9 mouse cellular contexts compared by ENCODE assay signal in the genomic region with DNA sequence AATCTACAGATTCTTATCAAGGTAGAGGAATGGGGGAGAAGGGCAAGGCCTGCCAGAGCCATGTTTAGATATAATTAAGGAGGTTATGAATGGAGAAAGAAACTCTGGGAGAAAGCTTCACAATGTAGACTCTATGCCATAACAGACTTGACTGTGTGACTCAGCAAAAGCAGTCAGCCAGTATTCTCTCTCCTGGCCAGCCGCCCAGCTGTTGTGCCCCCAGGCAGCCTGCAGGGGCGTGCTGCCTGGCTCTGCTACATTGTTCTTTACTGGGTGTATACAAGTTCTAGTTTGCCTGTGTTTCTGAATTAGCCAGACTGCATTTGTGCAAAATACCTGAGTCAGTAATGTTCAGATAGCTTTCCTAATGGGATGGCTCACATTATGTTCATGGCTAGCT. TPM values are rescaled to one million over a fixed set of nuclear protein-coding genes. Genes with fewer than 3 reads are reported as not detected.
DNase-seq lines count a peak whose midpoint lies in the region; ATAC-seq and TF ChIP-seq lines count a peak whose summit lies in the region.
"Had no signal": no experiment of that assay in that cellular context is flagged by ENCODE, and none has a peak within 500 bp of the region (broad histone marks: within the 10 kb centered on the region; RNA-seq: fewer than 3 reads in every experiment).

No protein-coding gene starts in this region.

- WGBS in forebrain, embryonic 14.5 days = 41% methylated on average over 2 of the region's 2 CpGs
- WGBS in forebrain, embryonic 13.5 days = 56% methylated on average over 2 of the region's 2 CpGs

- no peak for TF ChIP-seq POLR2A in CH12.LX (IDR thresholded peaks at IDR 0.05; ENCODE audit: low read depth, low read length)

- intact Hi-C loops in heart, postnatal 14 days (cut with DNase I) = no loop called here
- intact Hi-C loops in left cerebral cortex, postnatal 36 days (cut with DNase I) = no loop called here

- H3K79me2 ChIP-seq in CH12.LX (replicated peaks; ENCODE audit: control insufficient read depth, extremely low read depth, insufficient read depth, poor library complexity, severe bottlenecking) = no peaks in the 10 kb centered on the region

- no peak overlapping the region for H3K27ac ChIP-seq in forebrain, embryonic 14.5 days (ENCODE audit: low read depth, low read length)
- no peak overlapping the region for H3K27ac ChIP-seq in forebrain, embryonic 13.5 days
- no peak overlapping the region for H3K27ac ChIP-seq in CH12.LX (ENCODE audit: insufficient read depth, low read depth)
- H3K27ac ChIP-seq: stomach, embryonic 15.5 days had no signal

- TF ChIP-seq CTCF in CH12.LX (conservative IDR thresholded peaks at IDR 0.05 in 1 of 2, IDR thresholded peaks at IDR 0.05 in 1 of 2; ENCODE audit: low read depth in 2 of 2, low read length in 2 of 2) = peak in 1 of 2 experiments; percentile 45; a peak in 2 of 4 replicates

- in situ Hi-C loops in CH12.LX (cut with MboI; ENCODE audit: low pct_ligation_motif_present, low pct_unique_long_range_greater_than_20kb, low sequenced_read_pairs) = no loop called here

- peak; percentile 41 for DNase-seq in forebrain, embryonic 14.5 days (ENCODE audit: low spot score)
- peak; percentile 17 for DNase-seq in CH12.LX (ENCODE audit: extremely low read depth)
- DNase-seq in c-Kit-positive CD71-positive TER-119-negative erythroid progenitor cells, embryonic 14.5 days (ENCODE audit: low read depth) = peak; percentile 39
- peak; percentile 65 to 79 for DNase-seq in heart, postnatal 14 days
- peak; percentile 32 to 39 for DNase-seq in left cerebral cortex, postnatal 36 days (ENCODE audit: low spot score in 2 of 2)
- peak; percentile 41 for DNase-seq in right cerebral cortex, adult 18-20 months

- TF ChIP-seq EP300 in CH12.LX (IDR thresholded peaks at IDR 0.05; ENCODE audit: low read length) = no peak

- no peak for ATAC-seq in forebrain, embryonic 14.5 days
- ATAC-seq in forebrain, embryonic 13.5 days = no peak
- no peak for ATAC-seq in activated CD4-positive, CD25-positive, alpha-beta regulatory T cell, adult 4 months

- no peaks in the 10 kb centered on the region for H3K27me3 ChIP-seq in forebrain, embryonic 14.5 days (replicated peaks; ENCODE audit: control insufficient read depth, insufficient read depth, low read length)
- no peaks in the 10 kb centered on the region for H3K27me3 ChIP-seq in forebrain, embryonic 13.5 days
- H3K27me3 ChIP-seq in CH12.LX (replicated peaks) = no peaks in the 10 kb centered on the region
- H3K27me3 ChIP-seq: stomach, embryonic 15.5 days had no signal

- H3K36me3 ChIP-seq in forebrain, embryonic 14.5 days (ENCODE audit: control insufficient read depth, insufficient read depth, low read length) = no peaks in the 10 kb centered on the region
- H3K36me3 ChIP-seq in forebrain, embryonic 13.5 days (ENCODE audit: poor library complexity, severe bottlenecking) = no peaks in the 10 kb centered on the region
- H3K36me3 ChIP-seq in CH12.LX (replicated peaks in 1 of 2; ENCODE audit: control insufficient read depth in 1 of 2, insufficient read depth in 1 of 2, low read length in 1 of 2) = no peaks in the 10 kb centered on the region
- H3K36me3 ChIP-seq: stomach, embryonic 15.5 days had no signal

- no peak; the same call in 1 of the 2 replicates for TF ChIP-seq RAD21 in CH12.LX (IDR thresholded peaks at IDR 0.05; ENCODE audit: low read depth, low read length)

- dilution Hi-C loops in CH12.LX (cut with MboI; ENCODE audit: extremely low pct_ligation_motif_present, extremely low pct_unique_long_range_greater_than_20kb, low sequenced_read_pairs) = no loop called here

- no peak overlapping the region for H3K4me3 ChIP-seq in forebrain, embryonic 14.5 days (ENCODE audit: low read depth, low read length)
- H3K4me3 ChIP-seq in forebrain, embryonic 13.5 days = no peak overlapping the region
- H3K4me3 ChIP-seq in CH12.LX (replicated peaks in 1 of 3; ENCODE audit: low read depth in 2 of 3, low read length in 2 of 3, poor library complexity in 1 of 3) = no peak overlapping the region
- H3K4me3 ChIP-seq: stomach, embryonic 15.5 days had no signal

- no peaks in the 10 kb centered on the region for H3K9me3 ChIP-seq in forebrain, embryonic 14.5 days (replicated peaks; ENCODE audit: control insufficient read depth, low read length)
- H3K9me3 ChIP-seq in forebrain, embryonic 13.5 days (replicated peaks) = no peaks in the 10 kb centered on the region
- no peaks in the 10 kb centered on the region for H3K9me3 ChIP-seq in CH12.LX (replicated peaks; ENCODE audit: low read length)
- H3K9me3 ChIP-seq: stomach, embryonic 15.5 days had no signal

- H3K9ac ChIP-seq in forebrain, embryonic 14.5 days (ENCODE audit: low read length) = no peak overlapping the region
- no peak overlapping the region for H3K9ac ChIP-seq in forebrain, embryonic 13.5 days
- H3K9ac ChIP-seq in CH12.LX (ENCODE audit: insufficient read depth, low read depth) = no peak overlapping the region
- H3K9ac ChIP-seq: stomach, embryonic 15.5 days had no signal

- no peak overlapping the region for H3K4me2 ChIP-seq in forebrain, embryonic 14.5 days (ENCODE audit: low read length)
- no peak overlapping the region for H3K4me2 ChIP-seq in forebrain, embryonic 13.5 days
- H3K4me2 ChIP-seq in CH12.LX (ENCODE audit: insufficient read depth, low read depth, poor library complexity, severe bottlenecking) = no peak overlapping the region
- H3K4me2 ChIP-seq: stomach, embryonic 15.5 days had no signal

- no peaks in the 10 kb centered on the region for H3K4me1 ChIP-seq in forebrain, embryonic 14.5 days (ENCODE audit: control insufficient read depth, insufficient read depth, low read length)
- H3K4me1 ChIP-seq in forebrain, embryonic 13.5 days = no peaks in the 10 kb centered on the region
- H3K4me1 ChIP-seq in CH12.LX (ENCODE audit: control insufficient read depth in 1 of 2, insufficient read depth in 2 of 2) = peaks cover 0 to 11% of the 10 kb centered on the region in 2 experiments; a peak in 2 of 4 replicates
- H3K4me1 ChIP-seq: stomach, embryonic 15.5 days had no signal

TF ChIP-seq in CH12.LX, 34 proteins besides CTCF, POLR2A, EP300 and RAD21:
- no peak for TF ChIP-seq MAZ (IDR thresholded peaks at IDR 0.05; ENCODE audit: low read depth, low read length)
- no peak for TF ChIP-seq ETS1 (conservative IDR thresholded peaks at IDR 0.05; ENCODE audit: low read depth, low read length)
- TF ChIP-seq POLR2AphosphoS2 (IDR thresholded peaks at IDR 0.05; ENCODE audit: low read depth, low read length) = no peak
- no peak for TF ChIP-seq NELFE (IDR thresholded peaks at IDR 0.05; ENCODE audit: low read depth, low read length)
- TF ChIP-seq KAT2A (IDR thresholded peaks at IDR 0.05; ENCODE audit: insufficient replicate concordance, low read length) = no peak
- no peak for TF ChIP-seq ZKSCAN1 (IDR thresholded peaks at IDR 0.05; ENCODE audit: borderline replicate concordance, low read depth, low read length)
- no peak for TF ChIP-seq SMC3 (IDR thresholded peaks at IDR 0.05; ENCODE audit: low read depth, low read length)
- no peak for TF ChIP-seq IRF4 (IDR thresholded peaks at IDR 0.05; ENCODE audit: low read depth, low read length)

RNA-seq across cellular contexts. Expression of gene Chpt1, which starts 10.6 kb away (rescaled TPM):
- polyA plus RNA-seq in forebrain, embryonic 14.5 days (2014; fragmentation: Nextera tagmentation; extraction: Ambion mirVana) = 4.6 and 5.0 TPM in 2 replicates
- 5.2 and 5.7 TPM in 2 replicates for polyA plus RNA-seq in forebrain, embryonic 13.5 days (2015; fragmentation: Nextera tagmentation; extraction: Ambion mirVana)
- total RNA-seq in CH12.LX (2012; rRNA removed) (8.0 and 8.1 TPM in 2 replicates), CH12.LX (2014; rRNA removed) (8.1 and 10.0 TPM in 2 replicates)
- 8.7 and 10.1 TPM in 2 replicates for polyA plus RNA-seq in CH12.LX (2012; ENCODE audit: insufficient read length, low read depth)
- 100 to 1,000 TPM; 252 to 257 TPM for total RNA-seq in heart, postnatal 14 days (2021)
- 10 to 100 TPM; 35.6 to 42.1 TPM for total RNA-seq in left cerebral cortex, postnatal 36 days (2021)
- polyA plus RNA-seq in activated CD4-positive, CD25-positive, alpha-beta regulatory T cell, adult 4 months (2017; shearing (Covaris generic)) = 1 to 10 TPM; 1.3 to 4.7 TPM

RNA-seq across cellular contexts. Expression of gene Sycp3, which starts 55.1 kb away (rescaled TPM):
- polyA plus RNA-seq in forebrain, embryonic 14.5 days (2014; fragmentation: Nextera tagmentation; extraction: Ambion mirVana) = 0.28 TPM in 1 of 2 replicates, not detected in the other
- polyA plus RNA-seq in forebrain, embryonic 13.5 days (2015; fragmentation: Nextera tagmentation; extraction: Ambion mirVana) = not detected in 2 replicates
- total RNA-seq in CH12.LX (2012; rRNA removed) = not detected in 2 replicates
- not detected in 2 replicates for total RNA-seq in CH12.LX (2014; rRNA removed)
- polyA plus RNA-seq in CH12.LX (2012; ENCODE audit: insufficient read length, low read depth) = not detected in 2 replicates
- total RNA-seq in heart, postnatal 14 days (2021) = not detected
- under 1 TPM; 0.59 to 0.84 TPM for total RNA-seq in left cerebral cortex, postnatal 36 days (2021)
- polyA plus RNA-seq in activated CD4-positive, CD25-positive, alpha-beta regulatory T cell, adult 4 months (2017; shearing (Covaris generic)) = not detected

Comparison
In these comparisons a context has a peak if more than half of its experiments do, and no peak if none do; other contexts are left out.
1. DNase-seq: peak in every context shown above with its lines; median percentile 72 in heart, postnatal 14 days; 41 in forebrain, embryonic 14.5 days; 41 in right cerebral cortex, adult 18-20 months; 39 in c-Kit-positive CD71-positive TER-119-negative erythroid progenitor cells, embryonic 14.5 days; 36 in left cerebral cortex, postnatal 36 days; 17 in CH12.LX.